In genomic region chr10:3366036-3366869, GRCm38 (mm10) we compare ENCODE assay signal across 8 mouse cellular contexts. TPM values are rescaled to one million over a fixed set of nuclear protein-coding genes. Genes with fewer than 3 reads are reported as not detected.
DNase-seq lines count a peak whose midpoint lies in the region; ATAC-seq lines count a peak whose summit lies in the region.

Gene Ppp1r14c, plus strand, starts transcription at chr10:3366057.

- H3K27ac ChIP-seq in hindbrain, embryonic 13.5 days, result peak within 1 kb of the TSS; percentile 89

- 0 out of 2 replicates have a peak, but pooled peaks cover 3% of the 10 kb centered on the region for H3K27me3 ChIP-seq in hindbrain, embryonic 13.5 days

- no peaks in the 10 kb centered on the region for H3K9me3 ChIP-seq in hindbrain, embryonic 13.5 days

- peak within 1 kb of the TSS; percentile 73 for H3K4me2 ChIP-seq in hindbrain, embryonic 13.5 days

- no peaks in the 10 kb centered on the region for H3K36me3 ChIP-seq in hindbrain, embryonic 13.5 days

- peak; percentile 92 for ATAC-seq in hindbrain, embryonic 13.5 days (ENCODE audit: low FRiP score)

- H3K4me3 ChIP-seq in hindbrain, embryonic 13.5 days, result peak within 1 kb of the TSS; percentile 58

- peak within 1 kb of the TSS; percentile 79 for H3K9ac ChIP-seq in hindbrain, embryonic 13.5 days

- peaks cover 10% of the 10 kb centered on the region for H3K4me1 ChIP-seq in hindbrain, embryonic 13.5 days (replicated peaks)

- peak; percentile 41 to 63 for DNase-seq in adrenal gland, adult 18-20 months (ENCODE audit: low spot score in 2 of 2)
- DNase-seq in cerebellum, postnatal 14 days, result peak; percentile 78 to 82
- peak; percentile 37 for DNase-seq in gastrocnemius, adult 18-20 months (ENCODE audit: low spot score)
- peak; percentile 41 to 56 for DNase-seq in left cerebral cortex, adult 8-10 months (ENCODE audit: low spot score in 2 of 2)
- DNase-seq in lung, postnatal 4 days, result peak; percentile 54 to 74
- peak; percentile 28 for DNase-seq in skeletal muscle tissue, adult 2 months (ENCODE audit: low read depth, low spot score)
- DNase-seq in spleen, postnatal 4 days (ENCODE audit: low spot score in 2 of 2), result no peak

- WGBS in hindbrain, embryonic 13.5 days, result under 1% methylated on average over 72 of the region's 74 CpGs

RNA-seq across cellular contexts. Expression of gene Ppp1r14c, which starts in this region (rescaled TPM):
- 10 to 100 TPM in 1 of 2 experiments, 1 to 10 TPM in 1; 2.9 to 14.4 TPM for total RNA-seq in adrenal gland, adult 18-20 months (2021)
- total RNA-seq in gastrocnemius, adult 18-20 months (2021), result 10 to 100 TPM; 70.8 to 86.7 TPM
- 42.6 and 43.3 TPM in 2 replicates for polyA plus RNA-seq in hindbrain, embryonic 13.5 days (2015; fragmentation: Nextera tagmentation; extraction: Ambion mirVana)
- 10 to 100 TPM in 3 of 4 experiments, 1 to 10 TPM in 1; 9.8 to 13.1 (median 11.1) TPM for total RNA-seq in left cerebral cortex, adult 8-10 months (2022)

Comparison
In these comparisons a context has a peak if more than half of its experiments do, and no peak if none do; other contexts are left out.
1. RNA of gene Ppp1r14c (total RNA-seq): 70.8 to 86.7 TPM in gastrocnemius, adult 18-20 months; 2.9 to 14.4 TPM in adrenal gland, adult 18-20 months and 9.8 to 13.1 TPM in left cerebral cortex, adult 8-10 months; every median in the first group is over 4 times any median in the second.
2. DNase-seq: peak in adrenal gland, adult 18-20 months (2 of 2), cerebellum, postnatal 14 days (2 of 2), gastrocnemius, adult 18-20 months (single experiment), left cerebral cortex, adult 8-10 months (2 of 2), lung, postnatal 4 days (2 of 2) and skeletal muscle tissue, adult 2 months (single experiment); none in spleen, postnatal 4 days (0 of 2).